10 mouse cellular contexts compared by ENCODE assay signal in genomic region chr5:121833159-121833558, GRCm38 (mm10). TPM values are rescaled to one million over a fixed set of nuclear protein-coding genes. Genes with fewer than 3 reads are reported as not detected.
A peak's percentile ranks its signal among the peaks of the same experiment; 100 is the strongest.
DNase-seq lines count a peak whose midpoint lies in the region; ATAC-seq and TF ChIP-seq lines count a peak whose summit lies in the region.
"Had no signal": no experiment of that assay in that cellular context is flagged by ENCODE, and none has a peak within 500 bp of the region (broad histone marks: within the 10 kb centered on the region; RNA-seq: fewer than 3 reads in every experiment).

No protein-coding gene starts in this region.

- DNase-seq in cerebellum, adult 11-12 months, result peak; percentile 59
- DNase-seq in cerebellum, postnatal 4 days (ENCODE audit: low spot score in 2 of 2), result no peak
- no peak for DNase-seq in kidney, postnatal 0 days (ENCODE audit: low spot score)
- no peak for DNase-seq in kidney, postnatal 4 days
- DNase-seq in c-Kit-positive CD71-positive TER-119-positive erythroid progenitor cells, embryonic 14.5 days (ENCODE audit: low spot score), result no peak
- DNase-seq in left cerebral cortex, adult 2 months (ENCODE audit: extremely low spot score in 1 of 2, low spot score in 2 of 2), result no peak
- DNase-seq: cerebellum, adult 8-10 months had no signal

- H3K4me3 ChIP-seq in kidney, postnatal 0 days (replicated peaks; ENCODE audit: low read depth, low read length), result peak overlapping the region; percentile 85; the same call in 1 of the 2 replicates
- peak overlapping the region; percentile 98 for H3K4me3 ChIP-seq in brown adipose tissue, adult 24 weeks (ENCODE audit: insufficient read depth, low read depth, low read length)
- H3K4me3 ChIP-seq in liver, embryonic 12.5 days, result no peak overlapping the region; the same call in 1 of the 2 replicates
- no peak overlapping the region for H3K4me3 ChIP-seq in left cerebral cortex, adult 2 months
- H3K4me3 ChIP-seq: forebrain, embryonic 12.5 days had no signal

- peak overlapping the region; percentile 75 for H3K4me2 ChIP-seq in kidney, postnatal 0 days (ENCODE audit: low read length)
- peak overlapping the region; percentile 97 for H3K4me2 ChIP-seq in liver, embryonic 12.5 days
- H3K4me2 ChIP-seq: forebrain, embryonic 12.5 days had no signal

- 75% methylated on average over 2 of the region's 2 CpGs for WGBS in kidney, postnatal 0 days
- WGBS in liver, embryonic 12.5 days (ENCODE audit: insufficient replicate concordance), result 67% methylated on average over 2 of the region's 2 CpGs

- peaks cover 48% of the 10 kb centered on the region for H3K4me1 ChIP-seq in kidney, postnatal 0 days (replicated peaks; ENCODE audit: insufficient read depth, low read length)
- peaks cover 22% of the 10 kb centered on the region for H3K4me1 ChIP-seq in brown adipose tissue, adult 24 weeks (ENCODE audit: control insufficient read depth, insufficient read depth, insufficient read length, low read length)
- H3K4me1 ChIP-seq in liver, embryonic 12.5 days, result peaks cover 83% of the 10 kb centered on the region

- H3K27me3 ChIP-seq in kidney, postnatal 0 days (ENCODE audit: insufficient read depth, low read length), result no peaks in the 10 kb centered on the region
- H3K27me3 ChIP-seq in liver, embryonic 12.5 days (replicated peaks), result peaks cover under 1% of the 10 kb centered on the region; the same call in 1 of the 2 replicates

- peak overlapping the region; percentile 64; the same call in 1 of the 2 replicates for H3K27ac ChIP-seq in kidney, postnatal 0 days
- peak overlapping the region; percentile 86 for H3K27ac ChIP-seq in brown adipose tissue, adult 24 weeks (replicated peaks; ENCODE audit: low read depth, low read length)
- H3K27ac ChIP-seq in liver, embryonic 12.5 days, result peak overlapping the region; percentile 45
- no peak overlapping the region for H3K27ac ChIP-seq in left cerebral cortex, adult 2 months
- H3K27ac ChIP-seq: forebrain, embryonic 12.5 days had no signal

- no peak for TF ChIP-seq CTCF in kidney, postnatal 0 days (IDR thresholded peaks at IDR 0.05; ENCODE audit: low read depth)
- TF ChIP-seq CTCF in left cerebral cortex, adult 2 months (IDR thresholded peaks at IDR 0.05), result no peak

- peak overlapping the region; percentile 42; the same call in 1 of the 2 replicates for H3K9ac ChIP-seq in kidney, postnatal 0 days (ENCODE audit: low read depth, low read length)
- no peak overlapping the region for H3K9ac ChIP-seq in liver, embryonic 12.5 days
- H3K9ac ChIP-seq: forebrain, embryonic 12.5 days had no signal

- no peak for ATAC-seq in kidney, postnatal 0 days (replicated peaks; ENCODE audit: low FRiP score, low read depth)
- no peak for ATAC-seq in liver, embryonic 12.5 days

- H3K36me3 ChIP-seq in kidney, postnatal 0 days (ENCODE audit: insufficient read depth, low read length), result 0 out of 2 replicates have a peak, but pooled peaks cover 3% of the 10 kb centered on the region
- peaks cover 38% of the 10 kb centered on the region for H3K36me3 ChIP-seq in liver, embryonic 12.5 days
- H3K36me3 ChIP-seq: forebrain, embryonic 12.5 days had no signal

- intact Hi-C loops in left cerebral cortex, adult 2 months (cut with DNase I), result no loop called here

- no peaks in the 10 kb centered on the region for H3K9me3 ChIP-seq in kidney, postnatal 0 days (replicated peaks; ENCODE audit: low read length)
- peaks cover 6% of the 10 kb centered on the region for H3K9me3 ChIP-seq in liver, embryonic 12.5 days (replicated peaks)
- H3K9me3 ChIP-seq: forebrain, embryonic 12.5 days had no signal

RNA-seq across cellular contexts. Expression of gene Sh2b3, which starts 4.3 kb away (rescaled TPM):
- 19.4 and 21.0 TPM in 2 replicates for polyA plus RNA-seq in kidney, postnatal 0 days (2015; fragmentation: Nextera tagmentation; extraction: Ambion mirVana)
- 7.9 and 8.2 TPM in 2 replicates for polyA plus RNA-seq in brown adipose tissue, adult 24 weeks (2012; ENCODE audit: insufficient read depth, insufficient read length, missing spikeins)
- polyA plus RNA-seq in liver, embryonic 12.5 days (2016; fragmentation: Nextera tagmentation; extraction: Ambion mirVana), result 13.0 TPM in 2 replicates
- 10 to 100 TPM; 21.2 to 27.5 TPM for total RNA-seq in left cerebral cortex, adult 2 months (2021)

RNA-seq across cellular contexts. Expression of gene Pheta1, which starts 15.6 kb away (rescaled TPM):
- 25.7 and 26.7 TPM in 2 replicates for polyA plus RNA-seq in kidney, postnatal 0 days (2015; fragmentation: Nextera tagmentation; extraction: Ambion mirVana)
- polyA plus RNA-seq in brown adipose tissue, adult 24 weeks (2012; ENCODE audit: insufficient read depth, insufficient read length, missing spikeins), result 2.5 and 3.0 TPM in 2 replicates
- polyA plus RNA-seq in liver, embryonic 12.5 days (2016; fragmentation: Nextera tagmentation; extraction: Ambion mirVana), result 6.6 and 7.3 TPM in 2 replicates
- total RNA-seq in left cerebral cortex, adult 2 months (2021), result 10 to 100 TPM in 1 of 2 experiments, 1 to 10 TPM in 1; 8.9 to 10.5 TPM

Comparison
In these comparisons a context has a peak if more than half of its experiments do, and no peak if none do; other contexts are left out.
1. H3K4me3 ChIP-seq: peak in kidney, postnatal 0 days (single experiment) and brown adipose tissue, adult 24 weeks (single experiment); none in liver, embryonic 12.5 days (single experiment) and left cerebral cortex, adult 2 months (single experiment).